Mouse (Mus musculus): Measurements from ENCODE around the gene Tex29. TPM values are rescaled to one million over a fixed set of nuclear protein-coding genes. Genes with fewer than 3 reads are reported as not detected.

The Tex29 gene
- not detected for polyA plus RNA-seq (2012; fragmentation: generic; extraction: Trizol)

DNA sequence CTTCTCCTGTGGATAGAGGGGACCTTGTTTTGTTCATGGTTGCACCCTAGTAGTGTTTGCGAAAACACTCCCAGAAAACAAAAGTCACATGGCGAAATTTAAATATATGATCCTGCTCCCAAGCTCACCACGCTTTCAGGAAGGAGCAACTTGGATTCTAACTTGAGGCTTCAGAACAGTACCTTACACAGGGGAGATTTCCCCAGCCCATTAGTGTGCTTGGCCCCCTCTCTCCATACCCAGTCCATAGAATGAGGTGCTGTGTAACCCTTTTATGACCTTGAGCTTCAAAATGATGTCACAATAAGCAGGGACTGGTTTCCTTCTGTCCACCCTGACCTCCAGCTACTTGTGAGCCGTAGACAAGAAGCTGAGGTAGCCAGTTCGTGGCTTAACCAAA lies at the start of gene Tex29:
Gene Tex29 (plus strand): TSS at position 301 of the 400 bp plus-strand sequence.

Other genes with a start within 250 kb of the Tex29 start
- 10 to 100 TPM in 1 of 2 experiments, 1 to 10 TPM in 1; 3.8 to 14.6 TPM for gene Ankrd10, start 204.7 kb upstream of the Tex29 start, polyA plus RNA-seq (2012; fragmentation: generic; extraction: Trizol)
- gene 1700016D06Rik, start 139.4 kb upstream of the Tex29 start, polyA plus RNA-seq (2012; fragmentation: generic; extraction: Trizol): not detected
- 10 to 100 TPM in 1 of 2 experiments, 1 to 10 TPM in 1; 5.2 to 23.9 TPM for gene Arhgef7, start 112.8 kb upstream of the Tex29 start, polyA plus RNA-seq (2012; fragmentation: generic; extraction: Trizol)